Mouse (Mus musculus) embryonic facial prominence, embryonic 14.5 days (tissue): ENCODE measurements around the gene Fkbp2. TPM values are rescaled to one million over a fixed set of nuclear protein-coding genes. Genes with fewer than 3 reads are reported as not detected.

ENCODE experiments used
- ATAC-seq: fragments of 200-750 bp; cut with Nextera tagmentation; 2 replicates; pipeline ENCODE4 v1.8.0; 2017; ENCODE audit warnings: low read depth, moderate number of reproducible peaks, moderate TSS enrichment
- DNase-seq: peaks from one replicate; pipeline ENCODE4 v3.0.0-alpha.2; 2015; ENCODE audit warnings: low spot score
- H3K27ac ChIP-seq: fragments of 300-500 bp; sonication (generic); replicated peaks from 2 replicates; pipeline ENCODE4 v1.5.1; 2014; ENCODE audit warnings: low read depth, mild to moderate bottlenecking, low read length, moderate library complexity
- H3K27me3 ChIP-seq: fragments of 300-500 bp; sonication (generic); replicated peaks from 2 replicates; pipeline ENCODE4 v1.6.1; 2014; ENCODE audit warnings: low read length; ENCODE audit not compliant: control insufficient read depth, insufficient read depth
- H3K36me3 ChIP-seq: fragments of 300-500 bp; sonication (generic); 2 replicates; pipeline ENCODE4 v1.6.1; 2014; ENCODE audit warnings: low read length, mixed read lengths; ENCODE audit not compliant: control insufficient read depth, insufficient read depth
- H3K4me1 ChIP-seq: fragments of 300-500 bp; sonication (generic); 2 replicates; pipeline ENCODE4 v1.6.1; 2014; ENCODE audit warnings: antibody characterized with exemption, low read length; ENCODE audit not compliant: control insufficient read depth, insufficient read depth
- H3K4me2 ChIP-seq: fragments of 300-500 bp; sonication (generic); 2 replicates; pipeline ENCODE4 v1.6.1; 2014; ENCODE audit warnings: low read depth, mild to moderate bottlenecking, low read length, moderate library complexity, mixed read lengths
- H3K4me3 ChIP-seq: fragments of 300-500 bp; sonication (generic); 2 replicates; pipeline ENCODE4 v1.5.1; 2014; ENCODE audit warnings: low read depth, mild to moderate bottlenecking, low read length
- H3K9ac ChIP-seq: fragments of 300-500 bp; sonication (generic); 2 replicates; pipeline ENCODE4 v1.6.1; 2014; ENCODE audit warnings: low read depth, mild to moderate bottlenecking, low read length, moderate library complexity, mixed read lengths
- H3K9me3 ChIP-seq: fragments of 300-500 bp; sonication (generic); 2 replicates; pipeline ENCODE4 v1.6.1; 2016; ENCODE audit warnings: low read length; ENCODE audit not compliant: control insufficient read depth
- WGBS: fragments of 180-500 bp; shearing (Covaris S2); extraction: QIAGEN DNeasy Blood & Tissue Kit; methylation state at CpG from one replicate; pipeline ENCODE4 v1.1.7; 2014; 5-methylcytosine and 5-hydroxymethylcytosine counted together
- polyA plus RNA-seq: library from polyadenylated mRNA; unstranded; fragments of >200 nt; fragmentation: Nextera tagmentation; extraction: Ambion mirVana; gene quantifications from 2 replicates; pipeline ENCODE4 v1.2.1, GENCODE M21; 2014

Gene Fkbp2
- polyA plus RNA-seq = 72.4 and 81.0 TPM in 2 replicates

- no peaks in the 10 kb centered on the region for H3K9me3 ChIP-seq
- peak within 1 kb of the TSS; percentile 88 for H3K9ac ChIP-seq
- H3K4me3 ChIP-seq = peak within 1 kb of the TSS; percentile 78
- peak; percentile 88 for ATAC-seq
- H3K27me3 ChIP-seq = no peaks in the 10 kb centered on the region
- peaks cover 26% of the 10 kb centered on the region for H3K4me1 ChIP-seq
- peaks cover 50% of the 10 kb centered on the region for H3K36me3 ChIP-seq
- peak within 1 kb of the TSS; percentile 92 for H3K4me2 ChIP-seq
- DNase-seq = peak; percentile 99
- peak within 1 kb of the TSS; percentile 93 for H3K27ac ChIP-seq
- 1% methylated on average over 36 of the region's 38 CpGs for WGBS
Observed at GRCm38 (mm10) chr19:6980381-6981093, at the start of gene Fkbp2. Gene Fkbp2, minus strand, starts transcription at chr19:6980501.

GRCm38 (mm10) chr19:7029531-7029930, 49.2 kb upstream of the Fkbp2 start:
- Histone ChIP-seq H3K36me3 (peaks cover 99% of the 10 kb centered on the region), H3K9ac (no peak overlapping the region), H3K4me3 (no peak overlapping the region), H3K9me3 (no peaks in the 10 kb centered on the region), H3K4me1 (no peaks in the 10 kb centered on the region), H3K4me2 (no peak overlapping the region), H3K27me3 (no peaks in the 10 kb centered on the region), H3K27ac (no peak overlapping the region)
- ATAC-seq (no peak), DNase-seq (no peak)
- WGBS = 95% methylated on average over 5 of the region's 5 CpGs

- WGBS = 44% methylated on average over 3 of the region's 3 CpGs
- ATAC-seq (peak; percentile 73), DNase-seq (peak; percentile 61)
- no peak overlapping the region for H3K4me2 ChIP-seq
- no peaks in the 10 kb centered on the region for H3K4me1 ChIP-seq
- H3K27ac ChIP-seq = no peak overlapping the region
- H3K36me3 ChIP-seq = peaks cover 62% of the 10 kb centered on the region
- H3K9ac ChIP-seq = no peak overlapping the region
- no peaks in the 10 kb centered on the region for H3K27me3 ChIP-seq
- H3K9me3 ChIP-seq = no peaks in the 10 kb centered on the region
- no peak overlapping the region for H3K4me3 ChIP-seq
Observed at GRCm38 (mm10) chr19:7020224-7020641, 39.9 kb upstream of the Fkbp2 start.

- ATAC-seq (0 out of 2 replicates have a peak, but pooled peaks have one; percentile 28), DNase-seq (peak; percentile 17)
- 86% methylated on average over 5 of the region's 5 CpGs for WGBS
- Histone ChIP-seq H3K4me2 (no peak within 1 kb of the TSS), H3K27ac (no peak within 1 kb of the TSS; the same call in 1 of the 2 replicates), H3K9ac (no peak within 1 kb of the TSS), H3K9me3 (no peaks in the 10 kb centered on the region), H3K36me3 (peaks cover 57% of the 10 kb centered on the region), H3K4me1 (no peaks in the 10 kb centered on the region), H3K4me3 (no peak within 1 kb of the TSS), H3K27me3 (no peaks in the 10 kb centered on the region)
Observed at GRCm38 (mm10) chr19:7019191-7019590, 38.9 kb upstream of the Fkbp2 start, which contains the start of gene Fermt3. Gene Fermt3, minus strand, starts transcription at chr19:7019469.

- Histone ChIP-seq H3K9ac (no peak overlapping the region), H3K4me1 (no peaks in the 10 kb centered on the region), H3K27me3 (no peaks in the 10 kb centered on the region), H3K4me2 (no peak overlapping the region), H3K36me3 (peaks cover 51% of the 10 kb centered on the region), H3K27ac (no peak overlapping the region; the same call in 1 of the 2 replicates), H3K4me3 (no peak overlapping the region), H3K9me3 (no peaks in the 10 kb centered on the region)
- no peak for ATAC-seq
- no peak for DNase-seq
- WGBS = 83% methylated on average over 11 of the region's 11 CpGs
Observed at GRCm38 (mm10) chr19:7018546-7018945, 38.2 kb upstream of the Fkbp2 start.

GRCm38 (mm10) chr19:7017541-7018457, 37.5 kb upstream of the Fkbp2 start:
- H3K27me3 ChIP-seq = no peaks in the 10 kb centered on the region
- H3K9me3 ChIP-seq = no peaks in the 10 kb centered on the region
- H3K27ac ChIP-seq = no peak overlapping the region
- no peaks in the 10 kb centered on the region for H3K4me1 ChIP-seq
- DNase-seq (no peak), ATAC-seq (no peak)
- 85% methylated on average over 12 of the region's 12 CpGs for WGBS
- H3K36me3 ChIP-seq = peaks cover 43% of the 10 kb centered on the region
- no peak overlapping the region for H3K9ac ChIP-seq
- H3K4me3 ChIP-seq = no peak overlapping the region
- no peak overlapping the region for H3K4me2 ChIP-seq

- no peak overlapping the region for H3K27ac ChIP-seq
- H3K27me3 ChIP-seq = no peaks in the 10 kb centered on the region
- DNase-seq = no peak
- H3K4me1 ChIP-seq = no peaks in the 10 kb centered on the region
- no peaks in the 10 kb centered on the region for H3K9me3 ChIP-seq
- H3K4me2 ChIP-seq = no peak overlapping the region
- no peak overlapping the region for H3K4me3 ChIP-seq
- H3K36me3 ChIP-seq = peaks cover 12% of the 10 kb centered on the region; the same call in 1 of the 2 replicates
- WGBS = 94% methylated on average over 19 of the region's 20 CpGs
- no peak overlapping the region for H3K9ac ChIP-seq
- no peak for ATAC-seq
Observed at GRCm38 (mm10) chr19:7014481-7015135, 34.3 kb upstream of the Fkbp2 start.

- no peak overlapping the region for H3K9ac ChIP-seq
- no peak overlapping the region for H3K27ac ChIP-seq
- DNase-seq (no peak), ATAC-seq (no peak)
- H3K27me3 ChIP-seq = no peaks in the 10 kb centered on the region
- H3K9me3 ChIP-seq = no peaks in the 10 kb centered on the region
- H3K4me1 ChIP-seq = no peaks in the 10 kb centered on the region
- peaks cover 6% of the 10 kb centered on the region; the same call in 1 of the 2 replicates for H3K36me3 ChIP-seq
- H3K4me3 ChIP-seq = no peak overlapping the region
- H3K4me2 ChIP-seq = no peak overlapping the region
- 81% methylated on average over 8 of the region's 9 CpGs for WGBS
Observed at GRCm38 (mm10) chr19:7013984-7014383, 33.7 kb upstream of the Fkbp2 start.
